Mouse (Mus musculus) MEL (cell line): ENCODE data around the gene Edem1. TPM values are rescaled to one million over a fixed set of nuclear protein-coding genes. Genes with fewer than 3 reads are reported as not detected.

ENCODE experiments used
- DNase-seq: peaks from one replicate; pipeline ENCODE4 v3.0.0; 2011; ENCODE audit warnings: low read depth, low spot score
- H3K27ac ChIP-seq: 2 replicates; pipeline ENCODE4 v1.5.1; 2012; ENCODE audit warnings: low read depth, mild to moderate bottlenecking, control low read depth, low read length, moderate library complexity; ENCODE audit not compliant: control insufficient read depth
- H3K27me3 ChIP-seq, 2 experiments: fragments of 150-350 bp in 1 of 2; sonication (generic) in 1 of 2; 2 replicates each; pipeline ENCODE4 v1.6.1; 2012; ENCODE audit warnings: low read length in 2 of 2, mild to moderate bottlenecking in 2 of 2, improper control_type of control experiment in 1 of 2, moderate library complexity in 1 of 2; ENCODE audit not compliant: insufficient read depth in 2 of 2, control insufficient read depth in 1 of 2
- H3K36me3 ChIP-seq, 2 experiments: 2 replicates each; pipeline ENCODE4 v1.6.1; 2012 to 2014; ENCODE audit warnings: low read length in 2 of 2, improper control_type of control experiment in 1 of 2, inconsistent platforms in 1 of 2, mild to moderate bottlenecking in 1 of 2; ENCODE audit not compliant: insufficient read depth in 2 of 2, control insufficient read depth in 1 of 2
- H3K4me1 ChIP-seq, 2 experiments: fragments of 150-350 bp in 1 of 2; sonication (generic) in 1 of 2; 2 replicates each; pipeline ENCODE4 v1.6.1; 2012; ENCODE audit warnings: low read length in 2 of 2, improper control_type of control experiment in 1 of 2, mild to moderate bottlenecking in 1 of 2; ENCODE audit not compliant: insufficient read depth in 2 of 2, control insufficient read depth in 1 of 2
- H3K4me3 ChIP-seq, 2 experiments: fragments of 150-350 bp in 1 of 2; sonication (generic) in 1 of 2; 2 replicates each; pipeline ENCODE4 v1.5.1; 2012; ENCODE audit warnings: low read depth in 2 of 2, low read length in 2 of 2, mild to moderate bottlenecking in 2 of 2, moderate library complexity in 2 of 2, control low read depth in 1 of 2, improper control_type of control experiment in 1 of 2; ENCODE audit not compliant: control insufficient read depth in 1 of 2, insufficient read depth in 1 of 2
- H3K79me2 ChIP-seq: 2 replicates; pipeline ENCODE4 v1.6.1; 2012; ENCODE audit warnings: mild to moderate bottlenecking, low read length, moderate library complexity; ENCODE audit not compliant: control insufficient read depth, poor library complexity, insufficient read depth
- H3K9ac ChIP-seq: 2 replicates; pipeline ENCODE4 v1.6.1; 2012; ENCODE audit warnings: low read depth, mild to moderate bottlenecking, control low read depth, low read length, moderate library complexity; ENCODE audit not compliant: control insufficient read depth, poor library complexity, severe bottlenecking
- H3K9me3 ChIP-seq: fragments of 150-350 bp; sonication (generic); replicated peaks from 2 replicates; pipeline ENCODE4 v1.6.1; 2012; ENCODE audit warnings: mild to moderate bottlenecking, low read length, improper control_type of control experiment, moderate library complexity; ENCODE audit not compliant: insufficient read depth
- CHD1 ChIP-seq: IDR thresholded peaks from 2 replicates; pipeline ENCODE4 v1.6.1; 2012; ENCODE audit warnings: low read depth, mild to moderate bottlenecking, inconsistent platforms, low read length, improper control_type of control experiment
- CHD2 ChIP-seq: IDR thresholded peaks from 2 replicates; pipeline ENCODE4 v1.6.1; 2011; ENCODE audit warnings: low read length, improper control_type of control experiment
- CTCF ChIP-seq, 3 experiments: IDR thresholded peaks in 2 of 3; conservative IDR thresholded peaks in 1 of 3; 2 replicates each; pipeline ENCODE4 v1.5.1; 2011 to 2012; ENCODE audit warnings: low read length in 3 of 3, low read depth in 2 of 3, mild to moderate bottlenecking in 2 of 3, improper control_type of control experiment in 1 of 3, inconsistent platforms in 1 of 3, mixed read lengths in 1 of 3, moderate library complexity in 1 of 3; ENCODE audit not compliant: control insufficient read depth in 1 of 3, insufficient read depth in 1 of 3, poor library complexity in 1 of 3, severe bottlenecking in 1 of 3
- E2F4 ChIP-seq: IDR thresholded peaks from 2 replicates; pipeline ENCODE4 v1.6.1; 2011; ENCODE audit warnings: low read depth, low read length, improper control_type of control experiment, borderline replicate concordance
- ELF1 ChIP-seq: IDR thresholded peaks from 2 replicates; pipeline ENCODE4 v1.6.1; 2014; ENCODE audit warnings: low read depth, mild to moderate bottlenecking, inconsistent platforms, low read length, improper control_type of control experiment, moderate library complexity
- EP300 ChIP-seq, 2 experiments: IDR thresholded peaks; 2 replicates each; pipeline ENCODE4 v1.6.1; 2011; ENCODE audit warnings: improper control_type of control experiment in 2 of 2, low read length in 2 of 2, low read depth in 1 of 2, mild to moderate bottlenecking in 1 of 2
- ETS1 ChIP-seq: IDR thresholded peaks from 2 replicates; pipeline ENCODE4 v1.6.1; 2012; ENCODE audit warnings: low read depth, mild to moderate bottlenecking, inconsistent platforms, low read length, improper control_type of control experiment, moderate library complexity
- GABPA ChIP-seq: IDR thresholded peaks from 2 replicates; pipeline ENCODE4 v1.6.1; 2012; ENCODE audit warnings: low read depth, mild to moderate bottlenecking, inconsistent platforms, low read length, improper control_type of control experiment, moderate library complexity
- GATA1 ChIP-seq: IDR thresholded peaks from 2 replicates; pipeline ENCODE4 v1.6.1; 2011; ENCODE audit warnings: low read depth, low read length, improper control_type of control experiment
- HCFC1 ChIP-seq: IDR thresholded peaks from 2 replicates; pipeline ENCODE4 v1.6.1; 2012; ENCODE audit warnings: low read depth, mild to moderate bottlenecking, inconsistent platforms, low read length, improper control_type of control experiment, moderate library complexity
- MAFK ChIP-seq: IDR thresholded peaks from 2 replicates; pipeline ENCODE4 v1.6.1; 2011; ENCODE audit warnings: low read depth, mild to moderate bottlenecking, low read length, improper control_type of control experiment, borderline replicate concordance
- MAX ChIP-seq: IDR thresholded peaks from 2 replicates; pipeline ENCODE4 v1.6.1; 2011; ENCODE audit warnings: low read length, improper control_type of control experiment
- MXI1 ChIP-seq: IDR thresholded peaks from 2 replicates; pipeline ENCODE4 v1.6.1; 2011; ENCODE audit warnings: mild to moderate bottlenecking, low read depth, low read length, improper control_type of control experiment
- MYB ChIP-seq: IDR thresholded peaks from 2 replicates; pipeline ENCODE4 v1.6.1; 2011; ENCODE audit warnings: mild to moderate bottlenecking, low read depth, low read length, improper control_type of control experiment
- MYC ChIP-seq: IDR thresholded peaks from 2 replicates; pipeline ENCODE4 v1.6.1; 2011; ENCODE audit warnings: low read depth, mild to moderate bottlenecking, low read length, improper control_type of control experiment, moderate library complexity
- NELFE ChIP-seq: IDR thresholded peaks from 2 replicates; pipeline ENCODE4 v1.6.1; 2011; ENCODE audit warnings: low read depth, low read length, improper control_type of control experiment
- NRF1 ChIP-seq: IDR thresholded peaks from 2 replicates; pipeline ENCODE4 v1.6.1; 2014; ENCODE audit warnings: low read depth, mild to moderate bottlenecking, inconsistent platforms, low read length, improper control_type of control experiment, moderate library complexity; ENCODE audit not compliant: poor library complexity, insufficient read depth, severe bottlenecking
- POLR2AphosphoS2 ChIP-seq: IDR thresholded peaks from 2 replicates; pipeline ENCODE4 v1.6.1; 2011; ENCODE audit warnings: low read length, improper control_type of control experiment
- RCOR1 ChIP-seq: IDR thresholded peaks from 2 replicates; pipeline ENCODE4 v1.6.1; 2012; ENCODE audit warnings: low read depth, mild to moderate bottlenecking, inconsistent platforms, low read length, improper control_type of control experiment
- SIN3A ChIP-seq: IDR thresholded peaks from 2 replicates; pipeline ENCODE4 v1.6.1; 2012; ENCODE audit warnings: low read length, improper control_type of control experiment, inconsistent platforms
- TBP ChIP-seq: IDR thresholded peaks from 2 replicates; pipeline ENCODE4 v1.8.0; 2011; ENCODE audit warnings: low read depth, low read length, improper control_type of control experiment
- UBTF ChIP-seq: IDR thresholded peaks from 2 replicates; pipeline ENCODE4 v1.6.1; 2012; ENCODE audit warnings: low read depth, mild to moderate bottlenecking, inconsistent platforms, low read length, improper control_type of control experiment, moderate library complexity, borderline replicate concordance; ENCODE audit not compliant: insufficient read depth
- USF1 ChIP-seq: IDR thresholded peaks from 2 replicates; pipeline ENCODE4 v1.6.1; 2014; ENCODE audit warnings: low read depth, mild to moderate bottlenecking, inconsistent platforms, low read length, improper control_type of control experiment, moderate library complexity
- ZC3H11A ChIP-seq: IDR thresholded peaks from 2 replicates; pipeline ENCODE4 v1.6.1; 2012; ENCODE audit warnings: low read depth, mild to moderate bottlenecking, inconsistent platforms, low read length, improper control_type of control experiment
- polyA plus RNA-seq, 2 experiments: library from polyadenylated mRNA; stranded (reverse) in 1 of 2; unstranded in 1 of 2; fragments of >175 nt in 1 of 2; fragments of >200 nt in 1 of 2; gene quantifications; 2 replicates each; pipeline versions ENCODE4 v1.2.1 to v1.2.4; 2012; ENCODE audit warnings: low replicate concordance in 2 of 2, low read depth in 1 of 2; ENCODE audit not compliant: insufficient read length in 2 of 2, insufficient read depth in 1 of 2, missing spikeins in 1 of 2
- total RNA-seq: library from RNA; depleted of rRNA; stranded (reverse); fragments of 300-350 nt; gene quantifications from 2 replicates; pipeline ENCODE4 v1.2.3, GENCODE M21; 2012

Gene Edem1
- total and polyA plus RNA-seq, 3 experiments, result 10.8 to 17.9 TPM; not detected in 1

DNA sequence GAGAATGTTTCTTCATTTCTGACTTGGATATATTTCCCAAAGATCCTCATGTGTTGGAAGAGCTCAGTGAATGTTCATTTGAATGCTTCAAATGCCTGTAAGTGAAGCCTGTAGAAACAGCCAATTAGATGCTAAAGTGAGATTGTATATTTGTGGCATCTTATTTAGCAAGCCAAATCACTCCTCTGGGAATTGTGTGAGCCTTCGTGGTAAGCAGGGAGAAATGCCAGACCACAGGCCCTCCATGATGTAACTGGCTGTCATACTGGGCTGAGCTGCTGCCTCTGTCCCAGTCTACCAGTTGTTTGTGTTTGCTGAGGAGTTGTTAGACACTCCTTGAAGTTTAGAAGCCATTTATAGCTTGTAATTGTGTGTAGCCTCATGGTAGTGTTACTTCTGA is 15.2 kb downstream of the Edem1 start:
- Histone ChIP-seq H3K27ac (peak overlapping the region; percentile 29; the same call in 1 of the 2 replicates), H3K9me3 (no peaks in the 10 kb centered on the region), H3K27me3 (no peaks in the 10 kb centered on the region), H3K4me3 (no peak overlapping the region), H3K4me1 (peaks cover 0 to 6% of the 10 kb centered on the region in 2 experiments; a peak in 2 of 4 replicates), H3K9ac (no peak overlapping the region), H3K79me2 (no peaks in the 10 kb centered on the region), H3K36me3 (peaks cover 3 to 13% of the 10 kb centered on the region in 2 experiments; a peak in 3 of 4 replicates)
- no peak for DNase-seq
- TF ChIP-seq CHD1 (no peak), GATA1 (no peak), ETS1 (peak; percentile 20; the same call in 1 of the 2 replicates), MXI1 (no peak), CTCF (IDR thresholded peaks at IDR 0.05 in 2 of 3, conservative IDR thresholded peaks at IDR 0.05 in 1 of 3; ENCODE audit: control insufficient read depth in 1 of 3, insufficient read depth in 1 of 3, low read depth in 2 of 3, low read length in 3 of 3, poor library complexity in 1 of 3, severe bottlenecking in 1 of 3) (no peak), POLR2AphosphoS2 (no peak), MYC (no peak), GABPA (no peak), EP300 (IDR thresholded peaks at IDR 0.05; ENCODE audit: low read depth in 1 of 2, low read length in 2 of 2) (peak in 1 of 2 experiments; percentile 10; a peak in 1 of 4 replicates), E2F4 (no peak)

DNA sequence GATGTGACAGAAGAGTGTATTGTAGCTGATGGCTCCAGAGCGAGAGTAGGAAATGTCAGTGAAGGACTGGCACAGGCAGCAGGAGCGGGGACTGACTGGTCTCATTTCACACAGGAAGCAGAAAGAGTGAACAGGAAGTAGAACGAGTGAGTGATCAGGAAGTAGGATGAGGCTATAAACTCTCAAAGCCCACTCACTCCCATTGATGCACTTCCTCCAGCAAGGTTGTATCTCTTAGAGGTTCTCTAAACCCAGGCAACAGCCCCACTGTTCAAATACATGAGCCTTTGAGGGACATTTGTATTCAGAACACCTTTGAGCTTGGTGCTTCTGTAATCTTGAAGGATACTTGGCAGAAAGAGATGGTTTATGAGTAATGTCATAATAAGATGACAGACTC is 15.7 kb downstream of the Edem1 start:
- no peak overlapping the region for H3K9ac ChIP-seq
- H3K4me3 ChIP-seq, result no peak overlapping the region
- peaks cover 3 to 13% of the 10 kb centered on the region in 2 experiments; a peak in 3 of 4 replicates for H3K36me3 ChIP-seq
- H3K9me3 ChIP-seq, result no peaks in the 10 kb centered on the region
- no peaks in the 10 kb centered on the region for H3K27me3 ChIP-seq
- DNase-seq, result no peak
- H3K79me2 ChIP-seq, result no peaks in the 10 kb centered on the region
- peaks cover 0 to 6% of the 10 kb centered on the region in 2 experiments; a peak in 2 of 4 replicates for H3K4me1 ChIP-seq
- TF ChIP-seq MYB (no peak), GATA1 (no peak), UBTF (no peak), CHD2 (no peak), SIN3A (no peak), CTCF (IDR thresholded peaks at IDR 0.05 in 2 of 3, conservative IDR thresholded peaks at IDR 0.05 in 1 of 3; ENCODE audit: control insufficient read depth in 1 of 3, insufficient read depth in 1 of 3, low read depth in 2 of 3, low read length in 3 of 3, poor library complexity in 1 of 3, severe bottlenecking in 1 of 3) (no peak)
- TF ChIP-seq, all 39 proteins: peak for 0
- peak overlapping the region; percentile 29; the same call in 1 of the 2 replicates for H3K27ac ChIP-seq

DNA sequence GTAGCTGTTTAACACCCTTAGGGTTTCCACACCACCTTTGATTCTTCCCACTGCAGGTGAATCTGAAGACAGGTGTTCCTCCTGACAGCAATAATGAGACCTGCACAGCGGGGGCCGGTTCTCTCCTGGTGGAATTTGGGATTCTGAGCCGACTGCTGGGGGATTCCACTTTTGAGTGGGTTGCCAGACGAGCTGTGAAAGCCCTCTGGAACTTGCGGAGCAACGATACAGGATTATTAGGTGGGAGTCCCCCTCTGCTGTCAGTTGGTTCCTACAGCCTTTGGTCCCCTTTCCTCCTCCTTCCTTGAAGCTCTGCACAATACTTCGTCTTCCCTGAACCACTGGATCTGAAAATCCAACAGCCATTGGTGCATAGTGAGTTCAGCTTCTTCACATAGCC is 16.3 kb downstream of the Edem1 start:
- H3K4me3 ChIP-seq, result no peak overlapping the region
- no peak overlapping the region for H3K27ac ChIP-seq
- H3K36me3 ChIP-seq, result peaks cover 3 to 13% of the 10 kb centered on the region in 2 experiments; a peak in 3 of 4 replicates
- TF ChIP-seq EP300 (IDR thresholded peaks at IDR 0.05; ENCODE audit: low read depth in 1 of 2, low read length in 2 of 2) (no peak), MAX (no peak), POLR2AphosphoS2 (no peak), GATA1 (no peak), ZC3H11A (no peak), ELF1 (no peak), ETS1 (no peak), HCFC1 (no peak), NRF1 (no peak), TBP (no peak), MAFK (no peak), CTCF (IDR thresholded peaks at IDR 0.05 in 2 of 3, conservative IDR thresholded peaks at IDR 0.05 in 1 of 3; ENCODE audit: control insufficient read depth in 1 of 3, insufficient read depth in 1 of 3, low read depth in 2 of 3, low read length in 3 of 3, poor library complexity in 1 of 3, severe bottlenecking in 1 of 3) (no peak), RCOR1 (no peak), MXI1 (no peak), NELFE (no peak), USF1 (no peak)

More for the DNA sequence above, 16.3 kb downstream of the Edem1 start:
- Histone ChIP-seq H3K9ac (no peak overlapping the region), H3K4me1 (peaks cover 0 to 6% of the 10 kb centered on the region in 2 experiments; a peak in 2 of 4 replicates), H3K79me2 (no peaks in the 10 kb centered on the region), H3K9me3 (no peaks in the 10 kb centered on the region), H3K27me3 (no peaks in the 10 kb centered on the region)
- DNase-seq, result no peak
